In the genomic region with DNA sequence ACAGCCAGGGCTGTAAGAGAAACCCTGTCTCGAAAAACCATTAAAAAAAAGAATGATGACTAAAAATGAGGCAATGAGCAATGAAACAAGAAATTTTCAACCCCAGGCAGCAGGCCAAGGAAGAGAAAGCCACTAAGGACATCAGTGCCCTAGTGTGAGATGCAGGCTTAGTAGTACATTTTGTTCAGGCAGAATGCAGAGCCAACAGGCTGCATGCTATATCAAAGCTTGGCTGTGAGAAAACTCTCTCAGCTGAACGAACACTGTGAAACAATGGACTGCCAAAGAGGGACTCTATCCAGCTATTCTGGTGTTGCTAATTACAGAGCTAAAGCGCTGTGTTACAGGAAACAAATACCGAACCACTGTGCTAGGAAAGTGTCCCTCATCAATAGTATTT, we compare ENCODE assay signal across 8 mouse cellular contexts.
A peak's percentile ranks its signal among the peaks of the same experiment; 100 is the strongest.
DNase-seq lines count a peak whose midpoint lies in the region; ATAC-seq and TF ChIP-seq lines count a peak whose summit lies in the region.
"Had no signal": no experiment of that assay in that cellular context is flagged by ENCODE, and none has a peak within 500 bp of the region (broad histone marks: within the 10 kb centered on the region; RNA-seq: fewer than 3 reads in every experiment).

No protein-coding gene starts in this region.

- TF ChIP-seq POLR2A in cortical plate, adult 2 months (IDR thresholded peaks at IDR 0.05; ENCODE audit: extremely low read depth, insufficient read depth, low read length), result no peak

- H3K27me3 ChIP-seq in hindbrain, postnatal 0 days (ENCODE audit: insufficient read depth, low read length), result no peaks in the 10 kb centered on the region
- no peaks in the 10 kb centered on the region for H3K27me3 ChIP-seq in hindbrain, embryonic 12.5 days

- no peak overlapping the region for H3K27ac ChIP-seq in hindbrain, postnatal 0 days
- H3K27ac ChIP-seq in hindbrain, embryonic 12.5 days, result no peak overlapping the region
- peak overlapping the region; percentile 49; the same call in 1 of the 2 replicates for H3K27ac ChIP-seq in cortical plate, adult 2 months (ENCODE audit: insufficient read depth, low read length)
- no peak overlapping the region for H3K27ac ChIP-seq in gastrocnemius, adult 2 months

- no peak for TF ChIP-seq CTCF in hindbrain, postnatal 0 days (IDR thresholded peaks at IDR 0.05; ENCODE audit: low read depth)
- no peak for TF ChIP-seq CTCF in cortical plate, adult 2 months (IDR thresholded peaks at IDR 0.05; ENCODE audit: extremely low read depth, insufficient read depth, low read length)
- no peak for TF ChIP-seq CTCF in gastrocnemius, adult 2 months (IDR thresholded peaks at IDR 0.05)

- H3K9ac ChIP-seq in hindbrain, postnatal 0 days (replicated peaks; ENCODE audit: low read length), result no peak overlapping the region
- H3K9ac ChIP-seq in hindbrain, embryonic 12.5 days, result no peak overlapping the region

- H3K36me3 ChIP-seq in hindbrain, postnatal 0 days (ENCODE audit: insufficient read depth, low read length), result no peaks in the 10 kb centered on the region; the same call in 1 of the 2 replicates
- no peaks in the 10 kb centered on the region for H3K36me3 ChIP-seq in hindbrain, embryonic 12.5 days

- no peak for ATAC-seq in hindbrain, postnatal 0 days
- ATAC-seq in hindbrain, embryonic 12.5 days (ENCODE audit: low FRiP score), result no peak

- intact Hi-C loops in gastrocnemius, adult 2 months (cut with DNase I), result no loop called here
- intact Hi-C loops in left cerebral cortex, postnatal 14 days (cut with DNase I), result loop anchor here (5.0 to 10.0 kb wide), 3 partner anchors 55 to 255 kb away; partner anchors contain the start of gene Slc2a13

- no peak overlapping the region for H3K4me3 ChIP-seq in hindbrain, postnatal 0 days (ENCODE audit: low read length)
- no peak overlapping the region for H3K4me3 ChIP-seq in hindbrain, embryonic 12.5 days
- H3K4me3 ChIP-seq in cortical plate, adult 2 months (ENCODE audit: insufficient read depth, low read length), result no peak overlapping the region
- H3K4me3 ChIP-seq in gastrocnemius, adult 2 months, result no peak overlapping the region

- DNase-seq in hindbrain, postnatal 0 days (ENCODE audit: low spot score), result peak; percentile 45
- peak; percentile 51 for DNase-seq in gastrocnemius, adult 2 months
- DNase-seq in left cerebral cortex, postnatal 14 days (ENCODE audit: low spot score in 2 of 2), result peak; percentile 39 to 75
- DNase-seq in kidney, adult 18-20 months, result no peak
- DNase-seq in embryo, embryonic 9.5 days (ENCODE audit: extremely low spot score), result no peak
- DNase-seq: adrenal gland, postnatal 25 days had no signal

- 53% methylated on average over 4 of the region's 4 CpGs for WGBS in hindbrain, postnatal 0 days
- 75% methylated on average over 4 of the region's 4 CpGs for WGBS in hindbrain, embryonic 12.5 days

- H3K9me3 ChIP-seq in hindbrain, postnatal 0 days (ENCODE audit: low read length), result no peaks in the 10 kb centered on the region
- H3K9me3 ChIP-seq in hindbrain, embryonic 12.5 days (replicated peaks), result no peaks in the 10 kb centered on the region

- no peak overlapping the region for H3K4me2 ChIP-seq in hindbrain, postnatal 0 days (ENCODE audit: low read depth, low read length)
- no peak overlapping the region for H3K4me2 ChIP-seq in hindbrain, embryonic 12.5 days (replicated peaks)

- H3K4me1 ChIP-seq in hindbrain, postnatal 0 days (ENCODE audit: insufficient read depth, low read length), result no peaks in the 10 kb centered on the region
- no peaks in the 10 kb centered on the region for H3K4me1 ChIP-seq in hindbrain, embryonic 12.5 days
- H3K4me1 ChIP-seq in cortical plate, adult 2 months (ENCODE audit: control insufficient read depth, insufficient read depth, low read length), result peaks cover 8% of the 10 kb centered on the region; the same call in 1 of the 2 replicates

Comparison
In these comparisons a context has a peak if more than half of its experiments do, and no peak if none do; other contexts are left out.
1. DNase-seq: peak in hindbrain, postnatal 0 days (single experiment), gastrocnemius, adult 2 months (single experiment) and left cerebral cortex, postnatal 14 days (2 of 2); none in kidney, adult 18-20 months (single experiment) and embryo, embryonic 9.5 days (single experiment).